Mouse (Mus musculus) lung, embryonic 15.5 days (tissue): ENCODE measurements at regions not wholly inside any gene's neighbourhood (a gene's known extent, or its start where the extent isn't known, plus 50 kb on each side); places are given as distances from the start of the nearest gene placed in this dataset.

ENCODE experiments used
- ATAC-seq: fragments of 200-750 bp; cut with Nextera tagmentation; 2 replicates; pipeline ENCODE4 v1.8.0; 2017; ENCODE audit warnings: moderate number of reproducible peaks, borderline replicate concordance; ENCODE audit not compliant: low FRiP score, low TSS enrichment; ENCODE audit errors: extremely low read depth
- H3K27ac ChIP-seq: fragments of 300-500 bp; sonication (generic); 2 replicates; pipeline ENCODE4 v1.5.1; 2015; ENCODE audit warnings: moderate library complexity, mild to moderate bottlenecking, inconsistent platforms
- H3K27me3 ChIP-seq: fragments of 300-500 bp; sonication (generic); 2 replicates; pipeline ENCODE4 v1.6.1; 2015; ENCODE audit warnings: inconsistent platforms
- H3K36me3 ChIP-seq: fragments of 300-500 bp; sonication (generic); 2 replicates; pipeline ENCODE4 v1.6.1; 2015; ENCODE audit warnings: inconsistent platforms
- H3K4me1 ChIP-seq: fragments of 300-500 bp; sonication (generic); 2 replicates; pipeline ENCODE4 v1.6.1; 2015; ENCODE audit warnings: inconsistent platforms
- H3K4me2 ChIP-seq: fragments of 300-500 bp; sonication (generic); 2 replicates; pipeline ENCODE4 v1.6.1; 2015; ENCODE audit warnings: inconsistent platforms, mild to moderate bottlenecking, moderate library complexity
- H3K4me3 ChIP-seq: fragments of 300-500 bp; sonication (generic); 2 replicates; pipeline ENCODE4 v1.5.1; 2015; ENCODE audit warnings: mild to moderate bottlenecking, inconsistent platforms
- H3K9ac ChIP-seq: fragments of 300-500 bp; sonication (generic); 2 replicates; pipeline ENCODE4 v1.6.1; 2015; ENCODE audit warnings: inconsistent platforms
- H3K9me3 ChIP-seq: fragments of 300-500 bp; sonication (generic); 2 replicates; pipeline ENCODE4 v1.6.1; 2016; ENCODE audit warnings: inconsistent platforms
- WGBS: fragments of 180-500 bp; shearing (Covaris S2); methylation state at CpG from one replicate; pipeline ENCODE4 v1.1.7; 2015; 5-methylcytosine and 5-hydroxymethylcytosine counted together

DNA sequence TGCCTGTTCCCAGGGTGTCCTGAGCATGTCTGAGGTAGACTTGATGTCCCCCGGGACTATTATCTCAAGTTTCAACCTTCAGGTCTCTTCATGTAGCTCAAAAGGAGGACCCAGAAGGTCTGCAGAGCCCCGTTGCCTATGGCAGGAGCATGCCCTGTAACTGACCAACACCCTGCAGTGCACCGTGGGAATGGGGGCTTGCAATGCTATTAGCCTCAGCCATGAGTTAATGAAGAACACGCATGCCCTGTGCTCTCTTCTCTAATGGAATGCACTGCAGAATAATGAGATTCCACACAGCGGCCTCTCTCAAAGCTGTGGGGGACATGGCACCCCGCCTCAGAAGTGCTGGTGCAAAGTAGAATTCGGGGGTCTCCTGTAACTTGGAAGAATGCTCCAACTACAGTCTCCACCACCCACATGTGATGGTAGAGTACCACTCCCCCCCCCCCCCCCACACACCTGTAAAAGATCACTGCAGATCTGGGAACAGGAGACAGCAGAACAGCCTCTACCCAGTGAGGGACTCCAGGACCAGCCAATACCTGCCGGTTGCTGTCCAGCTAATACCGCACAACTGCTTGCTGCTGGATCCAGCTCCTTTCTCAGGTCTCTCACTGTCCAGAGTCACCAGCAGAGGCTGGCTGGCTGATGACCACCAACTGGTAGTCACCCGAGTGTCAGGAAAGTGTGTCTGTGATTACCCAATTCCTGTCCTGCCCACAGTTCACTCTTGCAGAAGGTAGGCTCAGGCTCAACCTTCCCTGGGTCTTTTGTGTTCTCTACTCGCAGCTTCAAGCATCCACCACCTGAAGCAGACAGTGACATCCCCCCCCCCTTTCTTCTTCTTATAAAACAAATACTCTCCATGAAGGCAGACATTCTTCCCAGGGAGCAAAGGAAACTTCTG is 255.4 kb upstream of the Dio3 start:
- ATAC-seq: no peak
- Histone ChIP-seq H3K4me3 (no peak overlapping the region), H3K9ac (no peak overlapping the region), H3K36me3 (no peaks in the 10 kb centered on the region), H3K27ac (no peak overlapping the region), H3K4me1 (peaks cover 14% of the 10 kb centered on the region), H3K27me3 (no peaks in the 10 kb centered on the region), H3K4me2 (no peak overlapping the region), H3K9me3 (no peaks in the 10 kb centered on the region)
- WGBS: 72% methylated on average over 11 of the region's 11 CpGs

DNA sequence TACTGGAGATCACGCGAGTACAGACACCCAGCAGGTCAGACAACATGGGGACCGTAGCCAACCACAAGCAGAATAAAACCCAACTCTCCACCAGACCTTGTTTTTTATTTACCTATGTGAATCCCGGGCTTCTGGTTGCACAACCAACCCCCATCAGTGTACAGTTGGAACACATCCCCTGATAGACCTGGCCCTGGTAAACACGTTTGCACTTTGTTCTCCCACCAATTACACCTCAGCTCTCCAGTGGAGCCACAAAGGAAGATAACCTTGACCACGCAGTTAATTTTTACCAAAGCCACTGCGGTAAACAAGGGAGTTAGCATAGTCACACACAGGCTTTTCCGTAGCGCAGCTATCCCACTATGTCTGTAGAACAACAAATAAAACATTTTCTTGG is 254.6 kb upstream of the Dio3 start:
- Histone ChIP-seq H3K9me3 (no peaks in the 10 kb centered on the region), H3K4me2 (no peak overlapping the region), H3K27ac (no peak overlapping the region), H3K36me3 (no peaks in the 10 kb centered on the region), H3K4me3 (no peak overlapping the region), H3K9ac (no peak overlapping the region), H3K27me3 (no peaks in the 10 kb centered on the region), H3K4me1 (peaks cover 14% of the 10 kb centered on the region)
- ATAC-seq: no peak
- WGBS: 70% methylated on average over 9 of the region's 9 CpGs

DNA sequence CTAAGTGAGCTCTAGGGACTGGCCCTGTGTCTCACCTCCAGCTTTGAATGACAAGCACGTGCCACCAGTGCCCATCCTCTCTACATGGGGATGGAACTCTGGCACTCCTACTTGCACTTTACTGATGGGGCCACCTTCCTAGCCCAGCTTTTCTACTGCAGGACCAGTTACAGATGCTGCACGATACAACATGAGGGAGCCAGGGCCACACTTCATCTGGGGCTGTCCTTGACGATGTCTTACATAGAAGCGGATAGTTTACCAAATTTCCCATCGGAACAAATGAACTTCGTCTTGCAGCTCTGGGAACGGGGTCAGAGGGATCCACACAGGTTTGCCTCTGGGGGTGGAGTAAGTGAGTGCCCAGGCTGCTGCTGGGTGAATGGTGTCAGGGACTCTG is 253.7 kb upstream of the Dio3 start:
- H3K9me3 ChIP-seq: no peaks in the 10 kb centered on the region
- no peaks in the 10 kb centered on the region for H3K36me3 ChIP-seq
- H3K4me2 ChIP-seq: no peak overlapping the region
- no peak overlapping the region for H3K4me3 ChIP-seq
- whole genome bisulfite sequencing: 83% methylated on average over 7 of the region's 7 CpGs
- H3K27ac ChIP-seq: no peak overlapping the region
- peaks cover 14% of the 10 kb centered on the region for H3K4me1 ChIP-seq
- no peak overlapping the region for H3K9ac ChIP-seq
- ATAC-seq: no peak
- H3K27me3 ChIP-seq: no peaks in the 10 kb centered on the region

DNA sequence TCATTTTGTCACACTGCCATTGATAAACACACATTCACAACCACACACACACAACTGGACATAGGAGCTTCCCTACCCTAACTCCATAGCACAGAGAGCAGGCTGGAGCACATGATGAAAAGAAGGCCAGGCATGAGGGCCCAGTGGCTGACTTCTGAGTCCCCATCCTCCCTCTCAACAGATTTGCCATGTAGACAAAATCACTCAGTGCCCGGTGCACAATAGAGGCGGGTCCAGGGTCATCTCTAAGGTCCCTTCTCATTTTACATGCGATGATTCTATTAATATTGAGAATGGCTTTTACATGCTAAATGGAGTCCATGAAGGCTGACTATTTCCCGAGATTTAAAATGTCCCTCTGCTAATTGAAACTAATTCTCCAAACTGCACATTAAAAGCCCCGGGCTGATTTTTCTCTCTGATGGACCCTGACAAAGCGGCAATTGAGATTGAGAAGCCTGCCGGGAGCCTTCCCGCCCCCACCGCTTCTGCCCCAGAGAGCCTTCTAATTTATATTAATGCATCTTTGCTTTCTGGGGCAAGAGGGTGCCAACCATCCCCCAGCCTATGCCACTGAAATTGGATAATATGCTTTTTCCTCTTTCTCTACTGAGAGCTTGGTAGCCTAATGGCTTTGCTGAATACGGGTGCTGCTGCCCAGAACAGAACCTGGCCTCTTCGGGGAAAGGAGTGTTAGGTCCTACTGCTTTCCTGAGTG is 252.7 kb upstream of the Dio3 start:
- no peak for ATAC-seq
- H3K27ac ChIP-seq: no peak overlapping the region
- no peak overlapping the region for H3K4me3 ChIP-seq
- no peak overlapping the region for H3K9ac ChIP-seq
- H3K4me2 ChIP-seq: no peak overlapping the region
- peaks cover 9% of the 10 kb centered on the region for H3K4me1 ChIP-seq
- WGBS: 68% methylated on average over 11 of the region's 11 CpGs
- no peaks in the 10 kb centered on the region for H3K9me3 ChIP-seq
- no peaks in the 10 kb centered on the region for H3K27me3 ChIP-seq
- no peaks in the 10 kb centered on the region for H3K36me3 ChIP-seq

DNA sequence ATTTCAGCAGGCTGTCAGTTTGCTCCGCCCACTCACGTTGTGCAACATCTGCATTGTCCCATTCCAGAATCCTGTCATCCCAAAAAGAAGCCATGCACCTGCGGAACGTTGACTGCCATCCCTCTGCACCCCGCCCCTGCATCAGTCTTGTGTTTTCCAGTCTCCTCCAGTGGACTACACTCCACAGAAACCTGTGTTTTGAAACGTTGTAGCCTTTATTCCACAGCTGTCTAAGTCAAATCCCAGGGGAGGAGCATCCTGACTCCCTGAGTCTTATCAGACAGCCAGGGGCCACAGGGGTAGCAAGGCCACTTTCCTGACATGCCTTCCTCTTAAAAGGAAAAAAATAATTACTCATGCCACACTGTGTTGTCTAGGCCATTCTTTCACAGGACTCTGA is 251.5 kb upstream of the Dio3 start:
- H3K27me3 ChIP-seq: no peaks in the 10 kb centered on the region
- H3K4me2 ChIP-seq: no peak overlapping the region
- no peak overlapping the region for H3K9ac ChIP-seq
- H3K27ac ChIP-seq: no peak overlapping the region
- H3K4me3 ChIP-seq: no peak overlapping the region
- H3K9me3 ChIP-seq: no peaks in the 10 kb centered on the region
- no peak for ATAC-seq
- no peaks in the 10 kb centered on the region for H3K4me1 ChIP-seq
- WGBS: 49% methylated on average over 6 of the region's 6 CpGs
- no peaks in the 10 kb centered on the region for H3K36me3 ChIP-seq

DNA sequence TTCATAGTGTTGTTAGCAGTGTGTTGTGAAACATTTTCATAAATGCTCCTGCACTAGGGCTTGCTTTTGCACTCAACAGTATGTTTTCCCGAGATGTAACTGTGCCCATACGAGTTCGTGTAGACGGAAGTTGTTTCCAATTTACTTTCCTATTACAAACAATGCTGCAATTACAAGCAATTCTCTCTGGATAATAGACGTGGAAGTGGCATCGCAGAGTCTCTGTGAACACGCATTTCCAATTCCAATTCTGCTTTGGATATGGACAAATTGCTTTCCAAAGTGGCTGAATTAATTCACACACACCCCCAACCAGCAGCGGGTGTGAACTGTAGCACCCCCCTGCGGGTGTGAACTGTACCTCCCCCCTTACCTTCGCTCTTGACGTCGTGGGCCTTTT is 250.9 kb upstream of the Dio3 start:
- no peak for ATAC-seq
- H3K27me3 ChIP-seq: no peaks in the 10 kb centered on the region
- no peak overlapping the region for H3K9ac ChIP-seq
- no peak overlapping the region for H3K27ac ChIP-seq
- WGBS: 65% methylated on average over 12 of the region's 12 CpGs
- H3K4me2 ChIP-seq: no peak overlapping the region
- H3K36me3 ChIP-seq: no peaks in the 10 kb centered on the region
- no peak overlapping the region for H3K4me3 ChIP-seq
- no peaks in the 10 kb centered on the region for H3K9me3 ChIP-seq
- no peaks in the 10 kb centered on the region for H3K4me1 ChIP-seq

DNA sequence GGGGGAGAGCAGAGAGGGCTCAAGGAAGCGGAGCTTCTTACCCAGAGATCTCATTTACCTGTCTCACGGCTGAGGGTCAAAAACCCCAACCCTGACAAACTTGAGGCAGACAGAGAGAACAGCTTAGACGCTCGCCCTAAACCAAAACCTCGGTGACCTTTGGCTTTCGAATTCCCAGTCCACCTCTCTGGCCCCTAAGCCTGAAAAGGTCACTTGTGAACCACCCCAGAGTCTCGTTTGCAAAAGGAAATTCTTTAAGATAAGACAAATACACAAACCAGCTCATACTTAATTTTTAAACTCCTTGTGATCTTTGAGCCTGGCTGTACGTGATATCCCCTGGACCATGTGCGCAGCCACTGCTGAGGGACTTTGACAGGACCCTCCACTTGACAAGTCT is 250.2 kb upstream of the Dio3 start:
- Histone ChIP-seq H3K4me2 (no peak overlapping the region), H3K36me3 (no peaks in the 10 kb centered on the region), H3K9ac (no peak overlapping the region), H3K4me1 (no peaks in the 10 kb centered on the region), H3K9me3 (no peaks in the 10 kb centered on the region), H3K27me3 (no peaks in the 10 kb centered on the region), H3K27ac (no peak overlapping the region), H3K4me3 (no peak overlapping the region)
- WGBS: 25% methylated on average over 9 of the region's 9 CpGs
- ATAC-seq: no peak

DNA sequence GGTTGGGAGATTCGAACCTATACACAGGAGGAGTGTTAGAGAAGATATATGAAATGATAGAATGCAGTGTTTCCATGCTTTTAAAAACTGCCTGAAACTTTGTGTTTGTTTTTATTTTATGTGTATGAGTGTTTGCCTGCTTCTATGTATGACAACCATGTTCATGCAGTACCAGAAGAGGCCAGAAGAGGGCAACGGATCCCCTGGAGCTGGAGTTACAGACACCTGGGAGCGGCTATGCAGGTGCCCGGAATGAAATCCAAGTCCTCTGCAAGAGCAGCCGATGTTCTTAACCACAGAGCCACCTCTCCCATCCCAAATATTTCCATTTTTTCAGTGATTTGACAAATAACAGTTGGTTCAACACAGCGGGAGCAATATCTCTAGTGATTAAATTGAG is 247.5 kb upstream of the Dio3 start:
- Histone ChIP-seq H3K27ac (no peak overlapping the region), H3K9ac (no peak overlapping the region), H3K36me3 (no peaks in the 10 kb centered on the region), H3K4me3 (no peak overlapping the region), H3K4me2 (no peak overlapping the region), H3K4me1 (no peaks in the 10 kb centered on the region), H3K27me3 (no peaks in the 10 kb centered on the region), H3K9me3 (no peaks in the 10 kb centered on the region)
- 55% methylated on average over 6 of the region's 6 CpGs for WGBS
- no peak for ATAC-seq

DNA sequence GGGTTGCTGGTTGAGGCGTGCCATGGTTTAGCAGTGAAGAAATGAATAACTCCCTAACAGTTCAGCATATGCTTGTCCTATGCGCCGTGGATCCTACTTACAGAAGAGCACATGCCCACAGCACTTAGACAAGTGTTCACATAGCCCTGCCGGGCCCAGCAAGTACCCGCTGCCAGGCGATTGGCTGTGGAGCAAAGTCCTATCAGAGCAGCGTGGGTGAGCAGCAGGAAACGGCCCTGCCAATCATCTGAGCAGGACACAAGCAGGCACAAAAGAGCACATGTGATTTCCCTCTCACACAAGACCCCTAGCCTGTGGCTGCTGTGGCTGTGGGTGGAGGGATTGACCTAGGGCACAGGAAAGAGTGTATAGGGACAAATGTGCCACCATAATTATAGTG is 243.7 kb upstream of the Dio3 start:
- H3K27ac ChIP-seq: no peak overlapping the region
- H3K27me3 ChIP-seq: no peaks in the 10 kb centered on the region
- 70% methylated on average over 8 of the region's 8 CpGs for WGBS
- ATAC-seq: no peak
- H3K4me2 ChIP-seq: no peak overlapping the region
- no peak overlapping the region for H3K9ac ChIP-seq
- H3K4me1 ChIP-seq: no peaks in the 10 kb centered on the region
- no peaks in the 10 kb centered on the region for H3K36me3 ChIP-seq
- H3K9me3 ChIP-seq: no peaks in the 10 kb centered on the region
- H3K4me3 ChIP-seq: no peak overlapping the region

DNA sequence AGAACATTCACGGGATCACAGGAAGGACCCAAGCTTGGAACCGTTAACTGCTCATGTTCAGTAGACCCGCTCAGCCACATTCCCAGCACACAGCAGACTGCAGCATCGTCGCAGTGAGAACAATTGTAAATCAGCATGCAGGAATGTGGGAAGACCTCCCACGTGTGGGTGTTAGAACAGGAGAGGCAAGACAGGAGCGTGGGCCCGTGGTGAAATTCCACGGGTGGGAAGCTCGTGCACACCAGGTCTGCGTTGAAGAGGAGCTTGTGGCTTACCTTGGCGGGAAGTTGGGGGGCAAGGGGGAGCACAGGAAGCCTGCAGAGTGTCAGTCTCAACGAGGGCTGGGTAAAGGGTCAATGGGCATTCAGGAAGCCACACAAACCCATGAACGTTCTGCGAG is 238.2 kb upstream of the Dio3 start:
- Histone ChIP-seq H3K4me2 (no peak overlapping the region), H3K36me3 (no peaks in the 10 kb centered on the region), H3K9me3 (no peaks in the 10 kb centered on the region), H3K27me3 (no peaks in the 10 kb centered on the region), H3K4me3 (no peak overlapping the region), H3K27ac (no peak overlapping the region), H3K4me1 (no peaks in the 10 kb centered on the region), H3K9ac (no peak overlapping the region)
- ATAC-seq: no peak
- 52% methylated on average over 15 of the region's 15 CpGs for WGBS

DNA sequence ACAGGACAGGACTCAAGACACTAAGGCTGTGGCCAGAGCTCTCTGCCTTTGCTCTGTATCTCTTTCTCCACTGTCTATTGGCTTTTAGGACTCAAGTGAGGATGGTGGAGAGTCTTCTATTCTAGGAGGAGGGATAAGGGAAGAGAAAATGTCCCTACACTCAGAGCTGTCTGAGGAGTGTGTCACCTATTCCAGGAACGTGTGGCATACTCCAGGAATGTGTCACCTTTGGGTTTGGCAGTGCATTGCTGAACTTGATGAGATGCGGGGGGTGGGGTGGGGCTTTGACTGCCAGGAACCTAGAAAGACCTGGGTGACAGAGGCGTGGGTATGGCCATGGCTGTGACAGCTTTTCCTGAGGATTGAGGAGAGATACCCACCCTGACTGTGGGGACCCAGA is 237.1 kb upstream of the Dio3 start:
- Histone ChIP-seq H3K36me3 (no peaks in the 10 kb centered on the region), H3K4me2 (no peak overlapping the region), H3K27ac (no peak overlapping the region), H3K9me3 (no peaks in the 10 kb centered on the region), H3K9ac (no peak overlapping the region), H3K27me3 (no peaks in the 10 kb centered on the region), H3K4me1 (peaks cover under 1% of the 10 kb centered on the region; the same call in 1 of the 2 replicates), H3K4me3 (no peak overlapping the region)
- 54% methylated on average over 3 of the region's 3 CpGs for WGBS
- ATAC-seq: no peak

DNA sequence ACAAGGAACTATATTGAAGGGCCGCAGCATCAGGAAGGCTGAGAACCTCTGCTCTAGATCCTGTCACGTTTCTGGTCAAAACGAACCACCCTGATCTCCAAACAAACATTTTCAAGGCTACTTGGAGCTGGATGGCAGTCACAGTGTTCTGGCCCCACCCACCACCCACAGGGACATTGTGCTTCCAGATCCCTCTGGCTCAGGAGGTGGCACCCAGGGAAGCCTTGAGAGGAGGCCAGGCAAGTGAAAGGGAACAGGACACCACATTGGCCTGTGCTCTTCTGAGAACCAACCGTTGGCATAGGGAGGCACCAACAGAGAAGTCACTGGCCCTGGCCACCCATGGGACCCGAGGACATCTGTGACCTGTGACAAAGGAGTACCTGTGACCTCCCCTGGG is 234.6 kb upstream of the Dio3 start:
- Histone ChIP-seq H3K4me2 (no peak overlapping the region), H3K9ac (no peak overlapping the region), H3K27ac (no peak overlapping the region), H3K27me3 (no peaks in the 10 kb centered on the region), H3K9me3 (no peaks in the 10 kb centered on the region), H3K36me3 (no peaks in the 10 kb centered on the region), H3K4me1 (peaks cover 16% of the 10 kb centered on the region; the same call in 1 of the 2 replicates), H3K4me3 (no peak overlapping the region)
- 69% methylated on average over 5 of the region's 5 CpGs for WGBS
- ATAC-seq: no peak
